Mouse (Mus musculus): ENCODE measurements at regions not wholly inside any gene's neighbourhood (a gene's known extent, or its start where the extent isn't known, plus 50 kb on each side); places are given as distances from the start of the nearest gene placed in this dataset.

GRCm38 (mm10) chr8:75353786-75354185 lies 52.6 kb downstream of the Gm10358 start:
- DNase-seq (ENCODE audit: extremely low read depth, insufficient read length, low spot score): no peak

GRCm38 (mm10) chr8:75350141-75350540 lies 56.2 kb downstream of the Gm10358 start:
- no peak for DNase-seq (ENCODE audit: extremely low read depth, insufficient read length, low spot score)

GRCm38 (mm10) chr8:75348047-75348446 lies 58.3 kb downstream of the Gm10358 start:
- no peak for DNase-seq (ENCODE audit: extremely low read depth, insufficient read length, low spot score)

- DNase-seq (ENCODE audit: extremely low read depth, insufficient read length, low spot score): no peak
These were observed 85.8 kb downstream of the Gm10358 start for GRCm38 (mm10) chr8:75320614-75321013.

- no peak for DNase-seq (ENCODE audit: extremely low read depth, insufficient read length, low spot score)
These were observed 87.9 kb downstream of the Gm10358 start for GRCm38 (mm10) chr8:75318526-75318925.

- DNase-seq (ENCODE audit: extremely low read depth, insufficient read length, low spot score): peak; percentile 2
These were observed 90.5 kb downstream of the Gm10358 start for GRCm38 (mm10) chr8:75315886-75316285.

GRCm38 (mm10) chr8:75309463-75309862 lies 95.7 kb downstream of the Rasd2 start:
- DNase-seq (ENCODE audit: extremely low read depth, insufficient read length, low spot score): no peak

GRCm38 (mm10) chr8:75291921-75292320 lies 78.2 kb downstream of the Rasd2 start:
- no peak for DNase-seq (ENCODE audit: extremely low read depth, insufficient read length, low spot score)

GRCm38 (mm10) chr8:75289933-75290332 lies 76.2 kb downstream of the Rasd2 start:
- DNase-seq (ENCODE audit: extremely low read depth, insufficient read length, low spot score): no peak

Data from 3134 (cell line).